Mouse (Mus musculus): ENCODE results near the gene P2ry6.

Gene P2ry6

GRCm38 (mm10) chr7:100911246-100911770 lies 63.1 kb downstream of the P2ry6 start:
- DNase-seq, result peak; percentile 81

- DNase-seq, result peak; percentile 56
Measured at GRCm38 (mm10) chr7:100908567-100908966, 65.9 kb downstream of the P2ry6 start.

DNA sequence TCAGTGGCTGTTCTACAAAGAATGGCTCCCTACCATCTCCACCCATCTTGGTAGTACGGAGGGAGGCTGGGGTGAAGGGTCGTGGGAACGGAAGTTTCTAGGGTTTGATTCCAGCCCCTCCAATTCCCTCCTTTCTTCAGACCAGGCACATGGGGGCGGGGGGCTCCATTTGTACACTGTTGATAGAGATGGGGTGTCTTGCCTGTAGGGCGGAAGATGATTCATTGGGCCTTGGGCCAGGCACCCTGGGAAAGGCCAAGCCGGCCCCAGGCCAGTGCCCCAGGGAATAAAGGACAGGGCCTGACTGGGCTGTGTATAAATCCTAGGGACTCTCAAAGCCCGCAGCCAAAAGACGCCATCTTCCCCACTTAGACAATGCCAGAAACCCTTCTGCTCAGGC lies 66.4 kb downstream of the P2ry6 start:
- DNase-seq, result no peak

GRCm38 (mm10) chr7:100907231-100907630 lies 67.2 kb downstream of the P2ry6 start:
- DNase-seq, result peak; percentile 79

- no peak for DNase-seq
Measured at GRCm38 (mm10) chr7:100906029-100906789, 68.2 kb downstream of the P2ry6 start.

DNA sequence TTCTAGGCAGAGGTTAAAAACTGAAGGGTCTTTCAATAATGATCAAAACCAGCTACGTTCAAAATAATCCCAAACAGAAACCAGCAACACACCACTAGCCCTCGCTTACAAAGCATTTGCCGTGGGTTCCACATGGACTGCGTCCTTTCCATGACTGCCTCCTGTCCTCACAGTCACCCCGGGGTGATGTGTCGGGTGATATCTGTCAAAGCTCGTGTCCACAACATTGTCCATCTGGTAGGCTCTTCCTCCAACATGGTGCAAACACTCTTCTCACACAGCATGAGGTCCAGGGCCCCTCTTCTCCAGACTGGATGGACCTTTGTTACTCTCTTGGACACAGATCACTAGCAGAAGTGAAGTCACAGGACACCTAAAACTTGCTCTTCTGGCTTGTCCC lies 69.4 kb downstream of the P2ry6 start:
- no peak for DNase-seq

DNA sequence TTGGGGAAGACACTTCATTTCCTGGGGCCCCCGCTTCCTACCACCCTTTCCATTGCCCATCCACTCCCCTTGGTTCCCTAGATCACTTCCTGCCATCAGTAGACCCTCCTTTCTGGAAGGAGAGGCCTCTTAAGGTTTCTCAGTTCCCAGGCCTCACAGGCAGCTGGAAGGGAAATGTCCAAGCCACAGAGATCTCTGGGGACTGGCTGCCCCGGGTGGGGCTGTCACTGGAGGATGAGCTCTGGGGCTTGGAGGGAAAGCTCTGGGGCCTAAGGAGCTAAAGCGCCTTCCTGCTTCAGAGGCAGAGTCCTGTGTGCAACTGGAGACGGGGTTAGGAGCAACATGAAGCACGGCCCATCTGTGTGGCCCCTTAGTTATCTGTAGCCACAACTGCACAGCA lies 69.8 kb downstream of the P2ry6 start:
- DNase-seq, result no peak

- peak; percentile 54 for DNase-seq
Measured at GRCm38 (mm10) chr7:100902451-100903137, 71.9 kb downstream of the P2ry6 start.

DNA sequence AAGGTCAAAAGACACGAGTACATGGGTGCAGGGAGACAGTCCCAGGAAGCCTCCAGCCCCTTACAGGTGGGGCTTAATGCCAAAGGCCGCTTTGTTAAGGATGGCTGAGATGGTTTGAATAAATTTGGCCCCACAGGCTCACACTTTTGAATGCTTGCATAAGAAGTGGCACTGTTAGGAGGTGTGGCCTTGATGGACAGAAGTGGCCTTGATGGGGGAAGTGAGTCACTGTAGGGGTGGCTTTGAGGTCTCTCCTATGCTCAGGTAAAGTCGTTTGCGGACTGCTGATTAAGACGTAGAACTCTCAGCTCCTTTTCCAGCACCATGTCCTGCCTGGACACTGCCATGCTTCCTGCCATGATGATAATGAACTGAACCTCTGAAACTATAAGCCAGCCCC lies 76.6 kb downstream of the P2ry6 start:
- no peak for DNase-seq

DNA sequence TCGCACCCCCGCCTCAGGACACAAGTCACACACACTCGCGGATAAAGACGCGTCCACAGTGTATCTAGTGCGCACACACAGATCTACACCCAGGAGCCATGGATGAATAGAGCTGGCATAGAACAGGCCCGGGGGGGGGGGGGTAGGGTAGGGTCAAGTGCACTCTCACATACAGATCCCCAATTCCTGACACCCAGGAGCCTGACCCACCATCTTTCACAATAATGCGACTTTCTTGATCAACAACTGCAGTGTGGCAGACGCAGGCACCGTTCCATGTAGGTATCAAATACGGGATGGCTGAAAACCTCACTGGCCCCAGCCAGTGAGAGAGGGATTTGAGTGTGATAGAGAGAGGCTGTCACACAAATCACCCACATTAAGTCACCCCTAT lies 79.6 kb downstream of the P2ry6 start:
- no peak for DNase-seq

GRCm38 (mm10) chr7:100894057-100894832 lies 80.2 kb downstream of the P2ry6 start:
- DNase-seq, result peak; percentile 78

DNA sequence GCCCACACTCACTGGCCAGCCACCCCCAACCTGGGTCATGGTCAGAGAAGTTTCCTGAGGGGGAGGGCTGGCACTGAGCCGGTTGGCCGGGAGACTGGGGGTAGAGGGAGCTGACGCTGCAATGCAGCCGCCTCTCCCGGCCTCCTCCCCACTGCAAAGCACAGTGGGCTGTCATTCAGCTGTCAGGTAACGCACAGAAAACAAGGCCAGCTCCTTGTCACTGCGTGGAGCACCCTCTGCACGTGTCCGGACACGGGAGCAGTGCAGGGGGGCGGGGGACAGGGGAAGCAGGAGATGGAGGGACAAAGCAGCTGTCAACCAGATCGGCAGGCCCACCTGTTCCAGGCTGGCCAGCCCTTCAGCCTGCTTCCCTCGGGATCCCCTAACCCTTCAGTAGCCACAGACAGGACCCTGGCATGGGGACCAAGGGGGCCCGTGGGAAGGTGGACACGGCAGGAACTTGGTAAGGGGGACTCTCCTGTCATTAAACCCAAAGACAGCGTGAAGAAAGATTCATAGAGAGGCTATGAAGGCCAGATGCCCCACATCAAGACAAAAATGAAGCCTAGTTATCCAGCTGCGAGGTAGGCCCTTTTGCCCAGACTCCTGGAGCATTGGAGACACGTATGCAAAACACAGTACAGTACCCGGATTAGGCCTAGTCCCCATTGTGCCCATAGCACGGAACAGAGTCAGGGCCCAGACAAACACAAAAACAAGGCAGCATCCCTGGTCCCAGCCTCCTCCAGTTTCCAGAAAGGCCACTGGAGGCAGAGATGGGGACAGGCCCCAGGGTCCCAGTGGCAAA lies 81.0 kb downstream of the P2ry6 start:
- DNase-seq, result no peak
